Mouse (Mus musculus) mesoderm, embryonic 11.5 days (tissue): ENCODE measurements around the gene Aoc2.
A peak's percentile ranks its signal among the peaks of the same experiment; 100 is the strongest.
"Not testable (repeated sequence)": the region's sequence is repeated elsewhere in the genome, so short reads cannot be mapped to it uniquely, and the experiment has no call there.

ENCODE experiments used
- DNase-seq: peaks from one replicate; pipeline ENCODE4 v3.0.0-alpha.2; 2012; ENCODE audit warnings: low read depth, low spot score

The Aoc2 gene

DNA sequence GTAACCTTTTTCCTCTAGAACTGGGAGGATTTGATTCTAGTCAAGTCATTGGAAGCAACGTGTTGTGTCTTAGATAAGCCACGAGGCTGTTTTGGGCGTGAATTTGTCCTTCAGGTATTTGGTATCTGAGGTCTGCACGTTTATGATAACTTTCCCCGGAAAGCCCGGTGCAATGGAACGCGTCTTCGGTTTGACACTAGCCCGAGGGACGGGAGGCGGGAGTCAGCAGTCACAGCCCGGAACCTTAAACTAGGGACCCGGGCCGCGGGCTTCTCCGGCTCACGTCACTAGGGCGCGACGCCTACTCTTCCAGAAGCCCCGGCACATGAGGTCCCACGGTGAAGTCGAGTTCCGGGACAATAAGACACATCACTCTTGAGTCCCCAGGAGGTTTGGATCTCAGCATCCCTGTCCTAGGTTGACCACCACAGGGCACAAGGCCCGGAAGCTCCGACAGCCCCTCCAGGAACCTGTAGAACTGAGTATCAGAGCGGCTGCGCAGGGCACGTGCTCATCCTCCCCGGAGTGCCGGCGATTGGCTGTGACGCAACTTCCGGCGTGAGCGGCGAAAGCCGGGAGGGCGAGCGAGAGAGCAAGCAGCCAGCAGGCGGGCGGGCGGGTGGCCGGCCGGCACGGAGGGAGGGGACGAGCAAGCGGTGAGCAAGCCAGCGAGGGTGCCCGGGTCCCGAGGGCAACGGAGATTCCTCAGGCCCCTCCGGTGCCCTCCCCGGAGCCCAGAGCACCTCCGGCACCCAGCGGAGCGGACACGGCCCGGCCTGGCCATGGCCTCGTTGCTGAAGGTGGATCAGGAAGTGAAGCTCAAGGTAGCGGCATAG is 9.0 kb upstream of the Aoc2 start, which contains the start of gene Psme3:
Psme3 (plus strand) TSS at position 549 of the 836 bp plus-strand sequence.
- DNase-seq, result peak; percentile 93

- DNase-seq, result peak; percentile 26
These were observed 8.4 kb upstream of the Aoc2 start for GRCm38 (mm10) chr11:101316501-101316917.

DNA sequence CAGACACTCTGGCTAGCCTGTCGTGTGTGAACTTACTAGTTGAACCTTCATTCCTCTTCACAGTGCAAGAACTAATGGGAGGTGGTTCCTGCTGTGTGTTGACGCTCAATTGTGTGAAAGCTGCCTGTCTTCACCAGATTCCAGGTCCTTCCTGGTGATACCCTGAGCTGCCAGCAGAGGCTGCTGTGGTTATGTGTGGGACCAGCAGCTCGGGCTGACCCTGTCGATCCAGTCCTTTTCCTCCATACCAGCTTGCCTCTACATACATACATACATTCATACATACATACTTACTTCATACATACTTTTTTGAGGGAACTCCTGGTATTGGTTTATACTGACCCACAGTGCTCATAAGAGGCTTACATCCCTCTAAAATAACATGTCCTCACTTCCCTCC is 1.3 kb upstream of the Aoc2 start:
- DNase-seq, result peak; percentile 74

GRCm38 (mm10) chr11:101325201-101325600 is 338 bp downstream of the Aoc2 start:
- DNase-seq, result not testable (repeated sequence)

DNA sequence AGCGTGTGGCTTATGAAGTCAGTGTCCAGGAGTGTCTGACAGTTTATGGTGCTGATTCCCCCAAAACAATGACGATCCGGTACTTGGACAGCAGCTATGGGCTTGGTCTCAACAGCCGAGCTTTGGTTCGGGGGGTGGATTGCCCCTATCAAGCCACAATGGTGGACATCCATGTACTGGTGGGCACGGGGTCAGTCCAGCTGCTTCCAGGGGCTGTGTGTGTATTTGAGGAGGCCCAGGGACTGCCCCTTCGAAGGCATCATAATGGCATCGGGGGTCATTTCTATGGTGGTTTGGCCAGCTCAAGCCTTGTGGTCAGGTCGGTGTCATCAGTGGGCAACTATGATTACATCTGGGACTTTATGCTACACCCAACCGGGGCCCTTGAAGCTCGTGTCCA is 1.3 kb downstream of the Aoc2 start:
- no peak for DNase-seq

DNA sequence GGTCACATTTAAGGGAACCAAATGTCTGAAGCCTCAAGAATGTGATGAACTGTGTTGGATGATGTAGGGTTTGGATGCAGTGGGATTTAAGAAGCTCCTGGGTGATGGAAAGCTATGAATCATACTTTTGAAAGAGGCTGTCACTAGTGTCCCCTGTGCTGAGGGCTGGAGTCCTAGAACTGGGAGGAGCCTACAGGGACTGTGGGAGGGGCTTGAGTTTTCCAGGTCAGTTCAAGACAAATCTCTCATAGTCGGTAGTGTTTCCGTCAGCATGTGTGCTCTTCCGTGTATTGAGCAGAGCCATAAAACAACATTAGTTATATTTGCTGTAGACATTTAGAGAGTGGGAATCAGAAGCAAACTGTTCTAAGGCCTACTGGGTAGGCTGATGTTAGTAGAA is 2.4 kb downstream of the Aoc2 start:
- DNase-seq, result no peak

GRCm38 (mm10) chr11:101328941-101329635 is 4.2 kb downstream of the Aoc2 start:
- DNase-seq, result no peak

DNA sequence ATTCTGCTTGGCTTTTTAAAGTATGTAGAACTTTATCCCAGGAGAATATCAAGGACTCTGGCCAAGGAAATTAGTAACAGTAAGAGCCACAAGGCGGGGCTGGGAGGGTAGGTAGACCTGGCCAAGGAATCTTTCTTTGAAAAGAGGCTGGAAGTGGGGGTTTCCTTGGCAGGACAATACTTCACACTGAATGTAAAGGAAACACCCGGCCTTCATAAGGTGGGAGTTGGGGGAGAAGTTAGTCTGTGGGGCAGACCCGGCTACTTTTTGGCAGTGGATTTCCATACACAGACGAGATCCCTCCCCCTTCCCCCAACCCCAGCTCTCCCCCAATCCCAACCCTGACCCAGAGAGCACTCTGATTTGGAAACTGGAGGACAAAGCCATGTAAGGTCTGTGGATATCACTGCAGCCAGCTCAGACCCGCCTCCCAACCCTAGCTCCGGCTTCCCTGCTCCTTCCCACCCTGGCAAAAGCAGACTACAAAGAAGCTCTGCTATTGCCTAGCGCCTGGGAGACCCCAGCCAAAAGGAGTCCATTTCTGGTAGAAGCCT is 5.6 kb downstream of the Aoc2 start, which contains the start of gene Aoc3:
Aoc3 (plus strand) TSS at position 235 of the 554 bp plus-strand sequence.
- DNase-seq, result no peak

DNA sequence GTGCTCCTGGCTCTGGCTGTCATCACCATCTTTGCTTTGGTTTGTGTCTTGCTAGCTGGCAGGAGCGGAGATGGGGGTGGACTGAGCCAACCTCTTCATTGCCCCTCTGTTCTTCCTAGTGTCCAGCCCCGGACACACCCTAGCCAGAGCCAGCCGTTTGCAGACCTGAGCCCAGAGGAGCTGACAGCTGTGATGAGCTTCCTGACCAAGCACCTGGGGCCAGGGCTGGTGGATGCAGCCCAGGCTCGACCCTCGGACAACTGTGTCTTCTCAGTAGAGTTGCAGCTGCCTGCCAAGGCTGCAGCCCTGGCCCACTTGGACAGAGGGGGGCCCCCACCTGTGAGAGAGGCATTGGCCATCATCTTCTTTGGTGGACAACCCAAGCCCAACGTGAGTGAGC is 6.1 kb downstream of the Aoc2 start:
- not testable (repeated sequence) for DNase-seq

- no peak for DNase-seq
These were observed 7.7 kb downstream of the Aoc2 start for GRCm38 (mm10) chr11:101332537-101332936.

- DNase-seq, result no peak
These were observed 9.2 kb downstream of the Aoc2 start for GRCm38 (mm10) chr11:101334023-101334422.

- DNase-seq, result peak; percentile 67
These were observed 9.7 kb downstream of the Aoc2 start for GRCm38 (mm10) chr11:101334516-101334915.

DNA sequence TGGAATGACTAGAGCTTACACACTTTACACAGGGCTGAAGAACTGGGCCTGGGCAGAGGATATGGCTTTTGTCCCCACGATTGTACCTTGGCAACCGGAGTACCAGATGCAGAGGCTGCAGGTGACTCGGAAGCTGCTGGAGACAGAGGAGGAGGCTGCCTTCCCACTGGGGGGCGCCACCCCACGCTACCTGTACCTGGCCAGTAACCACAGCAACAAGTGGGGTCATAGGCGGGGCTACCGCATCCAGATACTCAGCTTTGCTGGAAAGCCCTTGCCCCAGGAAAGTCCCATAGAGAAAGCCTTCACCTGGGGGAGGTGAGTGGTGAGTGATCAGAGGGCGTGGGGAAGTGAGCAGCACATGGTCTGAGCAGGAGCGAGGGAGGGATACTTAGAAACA is 10.8 kb downstream of the Aoc2 start:
- DNase-seq, result no peak

- DNase-seq, result peak; percentile 86
These were observed 13.4 kb downstream of the Aoc2 start for GRCm38 (mm10) chr11:101338123-101338760.

- DNase-seq, result no peak
These were observed 22.4 kb downstream of the Aoc2 start for GRCm38 (mm10) chr11:101347083-101347775.

GRCm38 (mm10) chr11:101348774-101349173 is 23.9 kb downstream of the Aoc2 start:
- DNase-seq, result no peak

DNA sequence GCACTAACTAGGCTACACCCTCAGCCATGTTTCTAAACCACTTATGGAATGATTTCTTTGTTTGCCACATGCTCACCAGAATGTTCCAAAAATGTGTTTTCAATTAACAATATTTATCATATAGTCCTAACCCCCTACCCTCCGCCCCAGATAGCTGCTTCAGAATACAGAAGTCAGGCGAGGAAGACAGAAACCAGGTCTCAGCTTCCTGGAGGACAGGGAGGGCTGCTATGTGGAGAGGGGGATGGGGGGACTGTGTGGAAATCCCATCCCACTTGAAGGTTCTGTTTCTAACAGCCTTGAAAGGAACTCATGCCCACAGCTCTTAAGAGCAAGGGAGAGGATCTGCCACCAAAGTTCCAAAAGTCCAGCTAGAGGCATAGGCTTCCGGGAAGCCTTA is 24.4 kb downstream of the Aoc2 start:
- no peak for DNase-seq

- DNase-seq, result no peak
These were observed 26.3 kb downstream of the Aoc2 start for GRCm38 (mm10) chr11:101351100-101351720.

DNA sequence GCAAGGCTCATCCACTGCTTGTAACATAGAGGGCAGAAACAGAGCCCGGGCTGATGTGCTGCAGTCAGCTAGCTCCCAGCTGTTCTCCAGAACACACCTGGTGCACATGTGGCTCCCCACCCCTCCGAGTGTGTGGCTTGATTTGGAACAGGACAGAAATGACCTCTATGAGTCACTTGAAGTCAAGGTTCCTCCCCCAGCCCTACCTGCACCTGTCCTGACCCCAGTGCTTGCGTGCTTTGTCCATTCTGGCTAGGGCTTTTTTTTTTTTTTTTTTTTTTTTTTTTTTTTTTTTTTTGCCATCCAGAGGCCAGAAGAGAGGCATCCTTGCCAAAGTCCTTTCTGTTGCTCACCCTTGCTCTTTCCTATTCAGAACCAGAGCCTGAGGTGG is 26.9 kb downstream of the Aoc2 start:
- no peak for DNase-seq

GRCm38 (mm10) chr11:101353436-101353835 is 28.6 kb downstream of the Aoc2 start:
- no peak for DNase-seq

- no peak for DNase-seq
These were observed 29.7 kb downstream of the Aoc2 start for GRCm38 (mm10) chr11:101354438-101355010.
